Mouse (Mus musculus) forebrain, embryonic 10.5 days (tissue): Measurements from ENCODE around the gene Dnm2. TPM values are rescaled to one million over a fixed set of nuclear protein-coding genes. Genes with fewer than 3 reads are reported as not detected.
A peak's percentile ranks its signal among the peaks of the same experiment; 100 is the strongest.

Source experiments
- DNase-seq: peaks from one replicate; pipeline ENCODE4 v3.0.0-alpha.2; 2017; ENCODE audit warnings: low spot score; ENCODE audit errors: extremely low spot score
- H3K27ac ChIP-seq: fragments of 300-500 bp; sonication (generic); 2 replicates; pipeline ENCODE4 v1.5.1; 2016; ENCODE audit warnings: mild to moderate bottlenecking
- H3K27me3 ChIP-seq: fragments of 300-500 bp; sonication (generic); 2 replicates; pipeline ENCODE4 v1.6.1; 2016; ENCODE audit warnings: mild to moderate bottlenecking; ENCODE audit not compliant: poor library complexity, severe bottlenecking
- H3K36me3 ChIP-seq: fragments of 300-500 bp; sonication (generic); replicated peaks from 2 replicates; pipeline ENCODE4 v1.6.1; 2016; ENCODE audit warnings: mild to moderate bottlenecking, moderate library complexity
- H3K4me1 ChIP-seq: fragments of 300-500 bp; sonication (generic); 2 replicates; pipeline ENCODE4 v1.6.1; 2016
- H3K4me3 ChIP-seq: fragments of 300-500 bp; sonication (generic); 2 replicates; pipeline ENCODE4 v1.5.1; 2016; ENCODE audit warnings: mild to moderate bottlenecking, moderate library complexity
- H3K9me3 ChIP-seq: fragments of 300-500 bp; sonication (generic); 2 replicates; pipeline ENCODE4 v1.6.1; 2016; ENCODE audit warnings: mild to moderate bottlenecking, moderate library complexity
- WGBS: fragments of 180-500 bp; shearing (Covaris S2); methylation state at CpG from one replicate; pipeline ENCODE4 v1.1.7; 2016; 5-methylcytosine and 5-hydroxymethylcytosine counted together
- polyA plus RNA-seq: library from polyadenylated mRNA; unstranded; fragments of >200 nt; fragmentation: Nextera tagmentation; extraction: Ambion mirVana; gene quantifications from 2 replicates; pipeline ENCODE4 v1.2.1, GENCODE M21; 2016

Dnm2 gene
- polyA plus RNA-seq, 1 experiment from 2014 or later: 65.9 TPM

DNA sequence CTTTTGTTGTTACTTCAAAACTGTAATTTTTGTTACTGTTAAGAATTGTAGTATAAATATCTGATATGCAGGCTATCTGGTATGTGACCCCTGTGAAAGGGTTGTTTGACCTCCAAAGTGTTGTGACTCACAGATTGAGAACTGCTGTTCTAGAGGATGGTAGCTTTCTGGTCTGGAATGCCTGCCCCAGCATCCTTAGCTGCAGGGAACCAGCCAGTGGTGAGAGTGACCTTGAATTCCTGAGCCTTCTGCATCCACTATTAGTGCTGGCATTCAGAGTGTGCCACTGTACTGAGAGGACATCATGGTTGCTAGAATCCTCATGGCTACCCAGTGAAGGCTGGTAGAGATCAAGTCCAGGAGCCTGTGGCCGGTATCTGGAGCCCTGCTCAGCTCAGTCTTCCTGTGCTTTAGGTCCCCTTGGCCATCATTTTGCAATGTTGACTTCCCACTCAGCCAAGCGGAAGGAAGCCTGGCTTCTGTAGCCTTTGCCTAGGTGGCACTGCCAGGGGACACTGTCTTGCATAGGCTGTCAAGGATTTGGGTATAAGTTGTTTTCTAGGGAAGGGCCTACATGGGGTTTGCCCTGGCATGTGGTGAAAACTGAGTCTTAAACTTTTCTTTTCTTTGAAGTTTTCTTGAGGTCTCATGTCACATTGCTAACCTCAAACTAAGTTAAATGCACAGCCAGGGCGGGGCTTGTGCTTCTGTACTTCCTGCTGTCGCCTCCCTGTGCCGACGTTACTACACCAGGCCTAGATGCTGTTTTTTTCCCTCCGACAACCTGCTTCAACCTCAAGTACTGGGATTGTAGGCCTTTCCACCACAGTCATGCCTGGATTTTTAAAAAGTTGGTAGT, 11.3 kb downstream of the Dnm2 start:
- no peak for DNase-seq
- no peak overlapping the region for H3K4me3 ChIP-seq
- 90% methylated on average over 7 of the region's 7 CpGs for WGBS
- no peak overlapping the region for H3K27ac ChIP-seq
- H3K4me1 ChIP-seq: peaks cover 14% of the 10 kb centered on the region
- H3K9me3 ChIP-seq: no peaks in the 10 kb centered on the region
- no peaks in the 10 kb centered on the region for H3K27me3 ChIP-seq
- H3K36me3 ChIP-seq: peaks cover 4% of the 10 kb centered on the region; the same call in 1 of the 2 replicates

GRCm38 (mm10) chr9:21437577-21437976, 12.9 kb downstream of the Dnm2 start:
- DNase-seq: no peak
- Histone ChIP-seq H3K36me3 (peaks cover 4% of the 10 kb centered on the region; the same call in 1 of the 2 replicates), H3K4me1 (peaks cover 12% of the 10 kb centered on the region), H3K9me3 (no peaks in the 10 kb centered on the region), H3K4me3 (no peak overlapping the region), H3K27me3 (no peaks in the 10 kb centered on the region), H3K27ac (no peak overlapping the region)
- WGBS: 93% methylated on average over 6 of the region's 6 CpGs

DNA sequence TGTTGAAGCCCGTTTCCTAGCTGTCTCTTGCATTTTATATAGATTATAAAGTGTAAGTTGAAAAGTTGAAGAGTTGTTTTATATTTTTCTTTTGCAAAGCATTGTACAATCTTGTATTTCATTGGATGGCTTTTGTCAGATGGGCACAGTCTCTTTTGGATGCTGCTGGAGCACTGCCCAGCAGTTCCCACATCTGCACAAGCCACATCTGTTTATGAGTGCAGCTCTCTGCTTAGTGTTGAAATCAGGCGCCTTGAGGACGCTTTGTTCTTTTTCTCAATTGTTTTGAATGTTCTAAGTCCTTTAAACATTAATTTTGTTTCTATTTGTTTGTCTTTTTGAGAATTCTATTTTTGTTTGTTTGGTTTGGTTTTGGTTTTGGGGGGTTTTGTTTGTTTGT, 13.5 kb downstream of the Dnm2 start:
- no peaks in the 10 kb centered on the region for H3K27me3 ChIP-seq
- 75% methylated on average over 3 of the region's 3 CpGs for WGBS

GRCm38 (mm10) chr9:21439456-21439855, 14.7 kb downstream of the Dnm2 start:
- no peak for DNase-seq
- Histone ChIP-seq H3K4me3 (no peak overlapping the region), H3K4me1 (peaks cover 12% of the 10 kb centered on the region), H3K27me3 (no peaks in the 10 kb centered on the region), H3K27ac (no peak overlapping the region), H3K9me3 (no peaks in the 10 kb centered on the region), H3K36me3 (peaks cover 4% of the 10 kb centered on the region; the same call in 1 of the 2 replicates)
- WGBS: 77% methylated on average over 3 of the region's 3 CpGs

More for the DNA sequence above, 13.5 kb downstream of the Dnm2 start:
- H3K4me3 ChIP-seq: no peak overlapping the region
- no peaks in the 10 kb centered on the region for H3K9me3 ChIP-seq
- H3K27ac ChIP-seq: no peak overlapping the region
- peaks cover 12% of the 10 kb centered on the region for H3K4me1 ChIP-seq
- peaks cover 7% of the 10 kb centered on the region for H3K36me3 ChIP-seq
- no peak for DNase-seq

GRCm38 (mm10) chr9:21439914-21440313, 15.2 kb downstream of the Dnm2 start:
- H3K9me3 ChIP-seq: no peaks in the 10 kb centered on the region
- DNase-seq: no peak
- peaks cover 9% of the 10 kb centered on the region; the same call in 1 of the 2 replicates for H3K36me3 ChIP-seq
- no peak overlapping the region for H3K4me3 ChIP-seq
- 95% methylated on average over 2 of the region's 2 CpGs for WGBS
- H3K27ac ChIP-seq: no peak overlapping the region
- peaks cover 12% of the 10 kb centered on the region for H3K4me1 ChIP-seq
- no peaks in the 10 kb centered on the region for H3K27me3 ChIP-seq

DNA sequence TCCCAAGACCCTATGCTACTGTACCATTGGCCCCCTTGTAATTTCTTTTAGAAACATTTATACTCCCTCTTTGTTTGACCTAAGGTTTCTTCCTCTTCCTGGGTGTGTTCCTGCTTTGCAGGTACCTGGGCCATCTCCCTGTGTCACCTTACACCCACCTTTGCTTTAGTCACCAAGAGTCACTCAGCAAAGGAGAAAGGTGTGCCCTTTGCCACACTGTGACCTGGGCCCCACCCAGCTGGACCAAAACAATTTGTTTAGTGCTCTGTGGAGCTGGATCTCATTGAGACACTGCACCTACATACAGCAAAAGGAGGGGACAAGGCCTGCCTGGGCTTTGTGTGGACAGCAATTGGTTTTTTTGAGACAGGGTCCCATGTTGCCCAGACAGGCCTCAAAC, 15.7 kb downstream of the Dnm2 start:
- no peak for DNase-seq
- Histone ChIP-seq H3K4me1 (peaks cover 12% of the 10 kb centered on the region), H3K36me3 (peaks cover 13% of the 10 kb centered on the region), H3K27me3 (no peaks in the 10 kb centered on the region), H3K27ac (no peak overlapping the region), H3K9me3 (no peaks in the 10 kb centered on the region), H3K4me3 (no peak overlapping the region)

DNA sequence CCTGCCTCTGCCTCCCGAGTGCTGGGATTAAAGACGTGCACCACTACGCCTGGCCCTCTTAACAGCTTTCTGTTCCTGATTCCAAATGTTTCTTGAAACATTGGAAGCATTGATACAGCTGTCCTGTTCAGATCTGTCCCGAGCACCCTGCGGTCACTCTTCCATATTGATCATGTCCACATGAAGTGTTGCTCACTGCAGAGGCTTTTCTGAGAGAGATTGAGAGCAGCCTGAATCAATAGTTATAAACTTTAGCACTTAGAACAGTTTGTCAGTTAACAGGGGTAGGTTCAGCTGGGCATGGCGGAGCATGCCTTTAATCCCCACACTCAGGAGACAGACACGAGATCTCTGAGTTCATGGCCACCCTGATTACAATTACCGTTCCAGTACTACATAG, 19.1 kb downstream of the Dnm2 start:
- 96% methylated on average over 8 of the region's 8 CpGs for WGBS
- no peaks in the 10 kb centered on the region for H3K9me3 ChIP-seq
- no peak overlapping the region for H3K27ac ChIP-seq
- H3K4me3 ChIP-seq: no peak overlapping the region
- H3K27me3 ChIP-seq: no peaks in the 10 kb centered on the region
- H3K36me3 ChIP-seq: peaks cover 16% of the 10 kb centered on the region
- H3K4me1 ChIP-seq: no peaks in the 10 kb centered on the region
- DNase-seq: no peak

DNA sequence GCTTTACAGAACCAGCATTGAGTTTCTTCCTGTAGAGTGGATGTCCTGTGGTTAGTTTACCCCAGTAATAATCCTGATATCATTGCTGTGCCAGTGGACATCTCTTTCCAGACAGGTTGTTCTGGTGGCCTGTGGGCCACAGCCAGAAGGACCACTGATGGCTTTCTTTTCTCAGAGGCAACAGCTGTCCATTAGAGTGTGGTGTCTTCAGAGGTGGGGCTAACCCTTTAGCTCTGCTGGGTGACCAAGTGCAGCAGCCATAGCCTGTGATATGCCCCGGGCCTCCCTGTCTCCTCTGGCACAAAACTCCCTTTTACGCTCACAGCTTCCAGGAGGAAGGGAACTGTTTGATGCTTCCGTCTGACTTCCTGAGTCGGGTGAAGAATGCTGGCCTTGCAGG, 19.9 kb downstream of the Dnm2 start:
- Histone ChIP-seq H3K36me3 (peaks cover 16% of the 10 kb centered on the region), H3K4me3 (no peak overlapping the region), H3K9me3 (no peaks in the 10 kb centered on the region), H3K27ac (no peak overlapping the region), H3K27me3 (no peaks in the 10 kb centered on the region), H3K4me1 (no peaks in the 10 kb centered on the region)
- 91% methylated on average over 4 of the region's 4 CpGs for WGBS
- no peak for DNase-seq

DNA sequence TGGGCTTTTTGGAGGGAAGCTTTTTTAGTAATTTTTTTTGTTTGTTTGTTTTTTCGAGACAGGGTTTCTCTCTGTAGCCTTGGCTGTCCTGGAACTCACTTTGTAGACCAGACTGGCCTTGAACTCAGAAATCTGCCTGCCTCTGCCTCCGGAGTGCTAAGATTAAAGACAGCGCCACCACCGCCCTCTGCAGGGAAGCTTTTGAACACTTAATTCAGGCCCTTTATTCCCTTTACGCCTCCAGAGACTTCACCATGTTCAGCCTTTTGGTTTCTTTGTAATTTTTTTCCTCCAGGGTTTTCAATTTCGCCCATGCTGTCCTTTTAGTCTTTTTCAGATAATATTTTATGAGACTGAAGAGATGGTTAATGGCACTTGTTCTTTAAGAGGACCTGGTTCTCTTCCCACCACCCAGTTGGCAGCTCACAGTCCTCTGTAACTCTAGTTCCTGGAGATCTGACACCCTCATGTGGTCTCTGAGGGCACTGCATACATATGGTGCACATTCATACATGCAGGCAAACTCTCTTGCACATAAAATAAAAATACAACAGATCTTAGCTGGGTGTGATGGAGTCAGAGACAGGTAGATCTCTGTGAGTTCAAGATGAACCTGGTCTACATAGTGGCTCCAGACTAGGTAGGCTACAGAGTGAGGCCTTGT, 20.5 kb downstream of the Dnm2 start:
- 96% methylated on average over 6 of the region's 6 CpGs for WGBS
- Histone ChIP-seq H3K4me3 (no peak overlapping the region), H3K4me1 (no peaks in the 10 kb centered on the region), H3K36me3 (peaks cover 20% of the 10 kb centered on the region), H3K27ac (no peak overlapping the region), H3K9me3 (no peaks in the 10 kb centered on the region), H3K27me3 (no peaks in the 10 kb centered on the region)
- DNase-seq: no peak

DNA sequence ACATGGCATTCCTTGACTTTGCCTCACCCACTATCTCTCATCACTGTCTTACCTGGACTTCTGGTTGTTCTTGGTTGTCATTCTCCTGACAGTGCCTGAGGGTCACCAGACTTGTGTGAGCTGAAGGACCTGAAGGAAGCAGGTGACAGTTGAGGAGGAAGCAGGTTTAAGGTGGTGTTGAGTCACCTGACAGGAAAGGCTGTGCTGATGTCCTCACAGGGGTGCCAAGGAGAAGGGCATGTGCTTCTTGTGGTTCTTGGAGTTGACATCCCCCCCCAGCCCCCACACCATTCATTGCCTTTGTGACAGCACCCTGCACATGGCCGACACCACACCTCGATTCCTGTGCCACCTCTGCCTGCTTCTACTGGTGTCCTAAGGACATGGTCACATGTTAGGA, 23.1 kb downstream of the Dnm2 start:
- DNase-seq: no peak
- peaks cover 9% of the 10 kb centered on the region for H3K4me1 ChIP-seq
- H3K9me3 ChIP-seq: no peaks in the 10 kb centered on the region
- H3K27ac ChIP-seq: no peak overlapping the region
- peaks cover 20% of the 10 kb centered on the region for H3K36me3 ChIP-seq
- no peaks in the 10 kb centered on the region for H3K27me3 ChIP-seq
- no peak overlapping the region for H3K4me3 ChIP-seq
- 83% methylated on average over 2 of the region's 2 CpGs for WGBS

- H3K27ac ChIP-seq: no peak overlapping the region
- peaks cover 9% of the 10 kb centered on the region for H3K4me1 ChIP-seq
- H3K9me3 ChIP-seq: no peaks in the 10 kb centered on the region
- H3K36me3 ChIP-seq: peaks cover 13% of the 10 kb centered on the region
- WGBS: 87% methylated on average over 2 of the region's 2 CpGs
- H3K27me3 ChIP-seq: no peaks in the 10 kb centered on the region
- DNase-seq: no peak
- H3K4me3 ChIP-seq: no peak overlapping the region
Measured at GRCm38 (mm10) chr9:21449710-21450109, 25.0 kb downstream of the Dnm2 start.

GRCm38 (mm10) chr9:21450270-21450669, 25.6 kb downstream of the Dnm2 start:
- peaks cover 7% of the 10 kb centered on the region for H3K36me3 ChIP-seq
- peaks cover 9% of the 10 kb centered on the region for H3K4me1 ChIP-seq
- WGBS: 91% methylated on average over 3 of the region's 3 CpGs
- no peak for DNase-seq
- no peak overlapping the region for H3K27ac ChIP-seq
- no peaks in the 10 kb centered on the region for H3K9me3 ChIP-seq
- H3K27me3 ChIP-seq: no peaks in the 10 kb centered on the region
- no peak overlapping the region for H3K4me3 ChIP-seq

GRCm38 (mm10) chr9:21451391-21451790, 26.7 kb downstream of the Dnm2 start:
- no peak for DNase-seq
- 92% methylated on average over 8 of the region's 8 CpGs for WGBS
- H3K4me1 ChIP-seq: peaks cover 9% of the 10 kb centered on the region
- H3K27me3 ChIP-seq: no peaks in the 10 kb centered on the region
- H3K27ac ChIP-seq: 0 out of 2 replicates have a peak overlapping the region, but pooled peaks have one; percentile 11
- no peak overlapping the region for H3K4me3 ChIP-seq
- H3K9me3 ChIP-seq: no peaks in the 10 kb centered on the region
- H3K36me3 ChIP-seq: peaks cover 3% of the 10 kb centered on the region
